Mouse (Mus musculus) heart, embryonic 11.5 days (tissue): ENCODE data around the gene Dap3. TPM values are rescaled to one million over a fixed set of nuclear protein-coding genes. Genes with fewer than 3 reads are reported as not detected.
A peak's percentile ranks its signal among the peaks of the same experiment; 100 is the strongest.

Source experiments
- ATAC-seq: fragments of 200-750 bp; cut with Nextera tagmentation; replicated peaks from 2 replicates; pipeline ENCODE4 v1.8.0; 2017; ENCODE audit warnings: moderate library complexity; ENCODE audit not compliant: insufficient number of reproducible peaks, low FRiP score, low TSS enrichment
- H3K27ac ChIP-seq: fragments of 300-500 bp; sonication (generic); 2 replicates; pipeline ENCODE4 v1.5.1; 2014; ENCODE audit warnings: mild to moderate bottlenecking, low read depth, low read length
- H3K27me3 ChIP-seq: fragments of 300-500 bp; sonication (generic); 2 replicates; pipeline ENCODE4 v1.6.1; 2014; ENCODE audit warnings: mild to moderate bottlenecking, low read length, mixed read lengths; ENCODE audit not compliant: control insufficient read depth, insufficient read depth
- H3K36me3 ChIP-seq: fragments of 300-500 bp; sonication (generic); 2 replicates; pipeline ENCODE4 v1.6.1; 2014; ENCODE audit warnings: mild to moderate bottlenecking, low read length, moderate library complexity, mixed read lengths; ENCODE audit not compliant: control insufficient read depth, insufficient read depth
- H3K4me1 ChIP-seq: fragments of 300-500 bp; sonication (generic); 2 replicates; pipeline ENCODE4 v1.6.1; 2014; ENCODE audit warnings: low read length; ENCODE audit not compliant: control insufficient read depth, insufficient read depth
- H3K4me2 ChIP-seq: fragments of 300-500 bp; sonication (generic); 2 replicates; pipeline ENCODE4 v1.6.1; 2014; ENCODE audit warnings: mild to moderate bottlenecking, moderate library complexity
- H3K4me3 ChIP-seq: fragments of 300-500 bp; sonication (generic); 2 replicates; pipeline ENCODE4 v1.5.1; 2014; ENCODE audit warnings: low read depth, low read length
- H3K9ac ChIP-seq: fragments of 300-500 bp; sonication (generic); 2 replicates; pipeline ENCODE4 v1.6.1; 2014; ENCODE audit warnings: mild to moderate bottlenecking, low read depth, low read length, moderate library complexity
- H3K9me3 ChIP-seq: fragments of 300-500 bp; sonication (generic); replicated peaks from 2 replicates; pipeline ENCODE4 v1.6.1; 2016; ENCODE audit warnings: low read length; ENCODE audit not compliant: control insufficient read depth
- WGBS: fragments of 180-500 bp; shearing (Covaris S2); extraction: QIAGEN DNeasy Blood & Tissue Kit; methylation state at CpG from one replicate; pipeline ENCODE4 v1.1.7; 2014; ENCODE audit not compliant: insufficient replicate concordance; 5-methylcytosine and 5-hydroxymethylcytosine counted together
- polyA plus RNA-seq: library from polyadenylated mRNA; unstranded; fragments of >200 nt; fragmentation: Nextera tagmentation; extraction: Ambion mirVana; gene quantifications from 2 replicates; pipeline ENCODE4 v1.2.1, GENCODE M21; 2014

The Dap3 gene
- polyA plus RNA-seq, 1 experiment from 2014 or later, result 150 TPM

- peak overlapping the region; percentile 22; the same call in 1 of the 2 replicates for H3K27ac ChIP-seq
Observed at GRCm38 (mm10) chr3:88923989-88924591, 26.9 kb downstream of the Dap3 start.

DNA sequence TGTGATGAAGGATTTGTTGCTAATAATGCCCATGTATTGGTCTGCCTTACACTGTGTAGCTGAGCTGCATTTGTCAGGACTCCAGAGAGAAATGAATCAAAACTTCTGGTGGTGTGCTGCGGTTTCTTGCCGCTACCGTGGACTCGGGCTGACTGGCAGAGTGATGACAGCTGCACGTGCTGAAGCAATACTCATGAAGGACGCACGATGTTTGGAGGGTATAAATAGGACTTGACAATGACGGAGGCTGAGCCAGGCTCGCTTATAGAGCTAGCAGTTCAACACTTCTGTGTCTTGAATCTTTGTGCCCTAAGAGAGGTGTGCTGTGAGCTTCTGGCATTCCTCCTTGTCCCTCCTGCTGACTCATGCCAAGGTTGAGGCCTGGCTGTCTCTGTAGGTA, 29.6 kb downstream of the Dap3 start:
- H3K27me3 ChIP-seq, result no peaks in the 10 kb centered on the region
- no peak for ATAC-seq
- H3K27ac ChIP-seq, result no peak overlapping the region
- H3K4me2 ChIP-seq, result no peak overlapping the region
- no peak overlapping the region for H3K9ac ChIP-seq
- H3K4me1 ChIP-seq, result 0 out of 2 replicates have a peak, but pooled peaks cover 4% of the 10 kb centered on the region
- peaks cover 19% of the 10 kb centered on the region for H3K36me3 ChIP-seq
- WGBS, result 73% methylated on average over 9 of the region's 9 CpGs
- no peak overlapping the region for H3K4me3 ChIP-seq
- no peaks in the 10 kb centered on the region for H3K9me3 ChIP-seq

More at GRCm38 (mm10) chr3:88923989-88924591, 26.9 kb downstream of the Dap3 start:
- H3K4me2 ChIP-seq, result no peak overlapping the region
- no peaks in the 10 kb centered on the region for H3K9me3 ChIP-seq
- H3K36me3 ChIP-seq, result peaks cover 30% of the 10 kb centered on the region
- ATAC-seq, result no peak
- H3K9ac ChIP-seq, result no peak overlapping the region
- no peaks in the 10 kb centered on the region for H3K27me3 ChIP-seq
- H3K4me3 ChIP-seq, result no peak overlapping the region
- 0 out of 2 replicates have a peak, but pooled peaks cover 4% of the 10 kb centered on the region for H3K4me1 ChIP-seq
- 69% methylated on average over 8 of the region's 8 CpGs for WGBS

GRCm38 (mm10) chr3:88918981-88919380, 32.0 kb downstream of the Dap3 start:
- no peak overlapping the region for H3K9ac ChIP-seq
- ATAC-seq, result no peak
- H3K27ac ChIP-seq, result no peak overlapping the region
- H3K9me3 ChIP-seq, result no peaks in the 10 kb centered on the region
- no peak overlapping the region for H3K4me3 ChIP-seq
- 0 out of 2 replicates have a peak, but pooled peaks cover 4% of the 10 kb centered on the region for H3K4me1 ChIP-seq
- 83% methylated on average over 13 of the region's 13 CpGs for WGBS
- H3K36me3 ChIP-seq, result peaks cover 16% of the 10 kb centered on the region
- no peaks in the 10 kb centered on the region for H3K27me3 ChIP-seq
- no peak overlapping the region for H3K4me2 ChIP-seq

DNA sequence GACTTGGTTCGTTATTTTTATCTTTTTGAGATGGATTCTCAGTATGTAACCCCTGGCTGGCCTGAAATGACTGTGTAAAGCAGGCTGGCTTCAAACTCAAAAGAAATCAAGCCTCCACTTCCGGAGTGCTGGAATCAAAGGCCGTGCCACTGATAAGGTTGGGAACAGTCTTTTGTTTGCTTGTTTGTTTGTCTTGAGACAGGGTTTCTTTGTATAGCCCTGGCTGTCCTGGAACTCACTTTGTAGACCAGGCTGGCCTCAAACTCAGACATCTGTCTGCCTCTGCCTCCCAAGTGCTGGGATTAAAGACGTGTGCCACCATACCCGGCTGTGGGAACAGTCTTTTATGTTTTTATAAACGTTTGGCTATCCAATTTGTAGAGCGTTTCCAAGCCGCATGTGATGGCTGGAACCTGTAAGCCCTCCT, 36.6 kb downstream of the Dap3 start:
- Histone ChIP-seq H3K4me2 (peak overlapping the region; percentile 60), H3K9me3 (no peaks in the 10 kb centered on the region), H3K36me3 (peaks cover 25% of the 10 kb centered on the region), H3K9ac (peak overlapping the region; percentile 88), H3K27ac (peak overlapping the region; percentile 90), H3K4me3 (peak overlapping the region; percentile 58), H3K4me1 (peaks cover 6% of the 10 kb centered on the region; the same call in 1 of the 2 replicates), H3K27me3 (no peaks in the 10 kb centered on the region)
- ATAC-seq, result no peak
- 31% methylated on average over 8 of the region's 8 CpGs for WGBS

DNA sequence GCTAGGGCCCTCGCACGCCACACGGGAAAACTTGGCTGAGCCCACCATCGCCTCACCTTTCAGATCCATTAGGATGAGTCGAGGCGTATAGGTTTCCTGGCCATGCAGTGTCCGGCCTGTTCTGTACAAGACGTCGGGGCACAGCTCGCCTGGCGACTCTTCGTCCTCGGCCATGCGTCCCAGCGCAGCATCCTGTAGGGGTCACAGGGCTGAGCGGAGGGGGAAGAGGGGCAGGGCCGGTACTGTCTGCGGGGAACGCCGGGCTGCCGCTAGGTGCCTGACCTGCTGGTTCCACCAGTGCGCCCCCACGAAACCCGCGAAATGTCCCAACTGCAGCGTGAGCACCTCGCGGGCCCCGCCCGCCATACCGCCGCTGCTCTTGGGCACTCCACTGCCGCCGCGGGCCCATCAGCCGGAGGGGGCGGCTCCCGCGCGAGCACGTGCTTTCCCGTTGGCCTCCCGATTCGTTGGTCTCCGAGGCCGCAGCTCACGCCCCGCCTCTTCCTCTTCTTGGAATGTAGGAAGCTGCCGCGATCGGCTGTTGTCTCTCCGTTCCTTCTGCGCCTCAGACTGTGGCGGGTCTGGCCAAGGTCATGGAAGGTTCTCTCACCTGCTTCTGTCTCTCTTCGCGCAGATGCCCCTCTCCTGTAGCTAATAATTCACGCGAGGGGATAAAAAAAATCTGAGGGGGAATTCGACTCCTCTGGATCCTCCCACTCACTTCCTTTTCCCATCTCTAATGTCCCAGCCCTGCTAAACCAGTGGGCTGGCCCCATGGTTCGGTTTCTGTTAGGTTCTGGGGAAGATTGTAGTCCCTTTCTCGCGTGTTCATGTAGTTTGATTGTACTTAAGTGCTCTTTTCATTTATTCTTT, 37.2 kb downstream of the Dap3 start, which contains the start of gene Msto1:
Msto1 (minus strand) TSS at position 489 of the 873 bp plus-strand sequence.
- peaks cover 6% of the 10 kb centered on the region; the same call in 1 of the 2 replicates for H3K4me1 ChIP-seq
- no peaks in the 10 kb centered on the region for H3K27me3 ChIP-seq
- peak within 1 kb of the TSS; percentile 90 for H3K27ac ChIP-seq
- H3K9me3 ChIP-seq, result no peaks in the 10 kb centered on the region
- H3K9ac ChIP-seq, result peak within 1 kb of the TSS; percentile 88
- H3K4me3 ChIP-seq, result peak within 1 kb of the TSS; percentile 58
- ATAC-seq, result peak; percentile 94
- under 1% methylated on average over 59 of the region's 62 CpGs for WGBS
- H3K4me2 ChIP-seq, result peak within 1 kb of the TSS; percentile 60
- H3K36me3 ChIP-seq, result peaks cover 29% of the 10 kb centered on the region

DNA sequence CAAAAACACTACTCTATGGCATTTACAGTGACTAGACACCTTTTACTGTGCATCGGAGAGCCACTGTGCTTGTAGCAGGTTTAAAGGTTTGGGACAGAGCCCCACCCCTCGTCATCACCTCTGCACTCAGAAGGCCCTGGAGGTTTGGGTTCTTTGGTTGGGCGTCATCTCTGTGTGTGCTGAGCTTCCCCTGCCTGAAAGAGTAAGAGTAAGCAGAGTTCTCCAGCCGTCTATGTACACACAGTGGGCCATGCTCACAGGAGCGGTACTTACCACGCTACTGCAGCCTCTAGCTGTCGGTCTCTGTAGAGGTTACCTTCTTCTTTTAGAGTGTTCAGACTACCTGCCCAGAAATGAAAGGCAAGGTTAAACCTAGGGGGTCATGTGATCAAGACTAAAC, 38.4 kb downstream of the Dap3 start:
- Histone ChIP-seq H3K9ac (no peak overlapping the region), H3K36me3 (peaks cover 40% of the 10 kb centered on the region), H3K27ac (no peak overlapping the region), H3K4me1 (peaks cover 6% of the 10 kb centered on the region; the same call in 1 of the 2 replicates), H3K27me3 (no peaks in the 10 kb centered on the region), H3K9me3 (no peaks in the 10 kb centered on the region), H3K4me3 (peak overlapping the region; percentile 58; the same call in 1 of the 2 replicates), H3K4me2 (peak overlapping the region; percentile 60)
- WGBS, result 89% methylated on average over 7 of the region's 7 CpGs
- ATAC-seq, result no peak

DNA sequence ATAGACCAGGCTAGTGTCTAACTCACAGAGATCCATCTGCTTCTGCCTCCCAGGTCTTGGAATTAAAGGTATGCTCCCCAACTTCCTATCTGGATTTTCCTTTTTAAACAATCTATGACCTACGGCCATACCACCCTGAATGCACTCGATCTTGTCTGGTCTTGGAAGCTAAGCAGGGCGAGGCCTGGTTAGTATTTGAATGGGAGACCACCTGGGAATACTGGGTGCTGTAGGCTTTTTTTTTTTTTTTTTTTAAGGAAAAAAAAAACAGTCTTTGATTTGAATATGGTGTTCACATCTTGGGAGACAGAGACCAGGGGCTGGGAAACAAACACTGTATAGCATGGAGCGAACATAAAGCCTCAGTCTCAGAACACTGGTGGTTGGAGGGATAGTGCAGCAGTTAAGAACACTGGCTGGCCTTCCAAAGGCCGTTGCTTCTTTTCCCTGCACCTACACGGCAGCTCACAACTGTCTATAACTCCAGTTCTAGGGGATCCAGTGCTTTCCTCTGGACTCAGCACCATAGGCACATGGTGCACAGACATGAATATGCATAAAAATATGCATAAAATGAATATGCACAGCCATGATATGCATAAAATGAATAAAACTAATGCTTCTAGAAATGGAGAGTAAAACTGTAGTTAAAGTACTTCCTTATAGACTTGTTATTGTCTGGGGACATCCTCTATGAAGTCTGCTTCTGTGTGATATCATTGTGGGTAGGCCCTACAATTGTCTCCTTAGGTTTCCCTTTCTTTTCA, 44.4 kb downstream of the Dap3 start:
- ATAC-seq, result no peak
- H3K36me3 ChIP-seq, result peaks cover 49% of the 10 kb centered on the region
- H3K4me1 ChIP-seq, result no peaks in the 10 kb centered on the region
- no peak overlapping the region for H3K27ac ChIP-seq
- H3K4me2 ChIP-seq, result no peak overlapping the region
- no peaks in the 10 kb centered on the region for H3K9me3 ChIP-seq
- no peak overlapping the region for H3K9ac ChIP-seq
- WGBS, result 87% methylated on average over 6 of the region's 6 CpGs
- no peaks in the 10 kb centered on the region for H3K27me3 ChIP-seq
- no peak overlapping the region for H3K4me3 ChIP-seq

- no peak overlapping the region for H3K4me3 ChIP-seq
- H3K9me3 ChIP-seq, result no peaks in the 10 kb centered on the region
- no peak overlapping the region for H3K4me2 ChIP-seq
- 84% methylated on average over 2 of the region's 2 CpGs for WGBS
- no peak overlapping the region for H3K27ac ChIP-seq
- H3K27me3 ChIP-seq, result no peaks in the 10 kb centered on the region
- peaks cover 43% of the 10 kb centered on the region for H3K36me3 ChIP-seq
- no peak overlapping the region for H3K9ac ChIP-seq
- H3K4me1 ChIP-seq, result no peaks in the 10 kb centered on the region
- no peak for ATAC-seq
Observed at GRCm38 (mm10) chr3:88905741-88906140, 45.2 kb downstream of the Dap3 start.
